Mouse (Mus musculus) CH12F3 (cell line): ENCODE data around the gene Fig4.

Experiments
- in situ Hi-C: fragments of 300-500 bp; cut with MboI; formaldehyde crosslinking; loops from 2 replicates; pipeline ENCODE4 v1.14.3; 2020; ENCODE audit warnings: low sequenced_read_pairs

Gene Fig4

DNA sequence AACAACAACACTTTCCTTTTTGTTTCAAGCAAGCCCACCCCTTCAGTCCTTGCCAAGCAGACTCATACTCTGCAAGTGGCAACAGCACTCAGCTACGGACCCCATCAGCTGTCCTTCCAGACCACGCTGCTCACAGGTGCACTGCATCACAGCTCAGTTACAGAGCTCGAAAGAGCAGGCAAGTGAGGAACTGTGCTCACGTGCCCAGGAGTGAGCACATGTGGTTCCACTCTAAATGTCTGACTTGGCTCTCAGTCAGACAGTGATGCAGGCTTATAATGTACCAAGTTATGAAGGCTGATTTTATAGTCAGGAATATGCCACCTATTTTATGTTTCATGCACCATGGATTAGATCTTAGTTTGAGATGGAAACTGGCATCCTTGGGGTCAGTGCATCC is 79.6 kb downstream of the Fig4 start:
- in situ Hi-C loops: no loop called here

DNA sequence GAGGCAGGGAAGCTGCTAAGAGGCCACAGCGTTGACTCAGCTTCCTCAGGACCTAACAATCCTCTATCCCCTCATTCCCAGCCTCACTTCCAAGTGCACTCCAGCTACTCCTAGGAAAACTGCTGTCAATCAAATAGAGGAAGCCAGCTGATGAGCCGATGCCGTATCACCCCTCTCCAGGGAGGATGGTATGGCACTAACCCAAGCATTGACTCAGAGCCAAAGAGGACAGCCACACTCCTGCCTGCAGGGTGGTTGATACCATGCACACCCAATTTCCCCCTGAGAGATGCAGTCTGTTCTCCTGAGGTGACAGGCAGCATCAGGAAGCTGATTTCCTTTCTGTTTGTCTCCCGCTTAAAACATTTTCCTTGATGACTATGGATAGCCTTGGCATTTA is 81.9 kb downstream of the Fig4 start:
- in situ Hi-C loops: no loop called here

DNA sequence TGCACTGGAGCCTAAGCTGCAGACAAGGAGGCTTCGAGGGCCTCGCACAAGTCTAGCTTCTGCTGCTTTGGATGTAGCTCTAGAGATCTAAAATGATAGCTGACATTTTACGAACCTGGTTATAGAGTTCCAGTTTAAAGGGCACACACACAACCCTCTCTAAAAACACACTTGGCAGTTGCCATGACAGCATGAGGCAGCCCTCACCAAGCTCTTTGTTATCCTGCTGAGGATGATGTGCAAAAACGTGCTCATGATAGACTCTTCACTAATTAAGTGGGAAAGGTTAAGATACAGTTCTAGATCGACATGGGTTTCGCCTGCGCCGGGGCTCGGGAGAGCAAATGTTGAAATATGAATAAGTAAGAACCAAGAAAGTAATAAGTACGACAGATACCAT is 84.2 kb downstream of the Fig4 start:
- in situ Hi-C loops: no loop called here

DNA sequence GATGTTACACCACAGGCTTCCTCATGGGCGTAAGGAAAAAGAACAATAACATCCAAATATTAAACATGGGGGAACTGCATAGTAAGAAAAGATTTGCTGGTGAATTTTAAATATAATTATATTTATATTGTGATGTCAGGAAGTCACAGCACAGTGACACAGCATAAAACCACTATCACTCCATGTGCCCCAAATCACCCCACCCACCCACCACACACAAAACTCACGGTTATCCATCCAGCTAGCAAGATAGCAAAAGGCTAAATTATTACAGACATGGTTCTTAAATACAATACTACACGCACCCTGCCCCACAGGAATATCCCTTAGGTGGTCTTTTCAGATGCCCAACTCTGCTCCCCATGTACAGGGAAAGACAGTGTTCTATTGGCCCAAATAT is 89.0 kb downstream of the Fig4 start:
- in situ Hi-C loops: no loop called here

DNA sequence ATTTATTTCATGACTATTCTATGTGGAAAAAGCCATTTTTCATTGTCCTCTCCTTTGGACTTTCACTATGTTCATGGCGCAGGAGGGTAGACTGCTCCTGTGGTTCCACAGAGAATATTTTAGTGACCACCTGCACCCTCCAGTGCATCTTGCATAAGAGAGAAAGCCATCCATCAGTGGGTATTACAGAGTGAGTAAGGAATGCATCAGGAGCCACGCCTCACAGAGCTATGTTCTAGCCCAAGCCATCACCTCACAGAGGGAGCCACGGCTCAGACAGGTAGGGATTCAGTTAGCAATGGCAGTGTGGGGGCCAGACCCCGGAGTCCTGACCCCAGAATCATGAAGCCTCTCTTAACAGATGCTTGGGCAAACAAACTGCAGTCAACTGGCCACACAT is 93.5 kb downstream of the Fig4 start:
- in situ Hi-C loops: no loop called here

DNA sequence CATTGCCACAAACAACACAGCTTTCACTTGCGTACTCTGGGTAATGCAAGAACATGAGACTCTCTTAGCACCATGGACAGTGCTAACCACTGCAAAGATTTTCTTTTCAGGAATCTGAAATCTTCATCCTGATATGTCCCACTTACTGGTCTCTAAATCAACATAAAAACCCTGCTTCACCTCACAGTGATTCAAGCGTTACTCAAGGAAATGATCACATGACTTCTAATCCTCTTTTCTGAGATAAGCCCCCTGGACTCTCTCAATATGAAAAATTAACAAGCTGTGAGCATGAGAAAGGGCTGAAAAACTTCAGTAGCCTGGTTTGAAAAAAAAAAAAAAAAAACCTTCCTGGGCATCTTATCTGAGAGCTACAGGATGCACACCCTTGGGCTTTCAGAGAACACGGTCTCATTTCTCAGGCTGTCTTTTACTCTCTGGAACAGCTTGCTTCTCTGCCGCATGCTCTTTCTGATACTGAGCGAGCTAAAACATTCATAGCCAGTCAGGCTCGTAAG is 94.1 kb downstream of the Fig4 start:
- in situ Hi-C loops: no loop called here

DNA sequence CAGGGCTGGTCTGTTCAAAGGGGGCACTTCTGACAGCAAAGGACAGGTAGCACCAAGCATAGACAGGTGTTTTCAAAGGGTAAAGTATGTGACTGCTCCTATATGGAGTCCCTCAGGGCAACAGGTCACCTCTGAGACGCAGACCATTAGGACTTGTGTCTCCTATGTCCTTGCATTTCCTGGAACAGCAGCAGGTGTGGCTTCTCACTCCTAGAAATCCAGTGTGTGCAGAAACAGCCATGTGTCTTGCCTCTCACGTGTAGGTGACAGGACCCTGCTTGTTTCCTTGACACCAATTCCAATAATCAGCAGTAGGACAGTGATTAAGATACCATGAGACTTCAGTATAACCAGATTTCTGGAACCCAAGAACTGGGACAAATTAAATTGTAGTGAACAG is 97.4 kb downstream of the Fig4 start:
- in situ Hi-C loops: no loop called here

DNA sequence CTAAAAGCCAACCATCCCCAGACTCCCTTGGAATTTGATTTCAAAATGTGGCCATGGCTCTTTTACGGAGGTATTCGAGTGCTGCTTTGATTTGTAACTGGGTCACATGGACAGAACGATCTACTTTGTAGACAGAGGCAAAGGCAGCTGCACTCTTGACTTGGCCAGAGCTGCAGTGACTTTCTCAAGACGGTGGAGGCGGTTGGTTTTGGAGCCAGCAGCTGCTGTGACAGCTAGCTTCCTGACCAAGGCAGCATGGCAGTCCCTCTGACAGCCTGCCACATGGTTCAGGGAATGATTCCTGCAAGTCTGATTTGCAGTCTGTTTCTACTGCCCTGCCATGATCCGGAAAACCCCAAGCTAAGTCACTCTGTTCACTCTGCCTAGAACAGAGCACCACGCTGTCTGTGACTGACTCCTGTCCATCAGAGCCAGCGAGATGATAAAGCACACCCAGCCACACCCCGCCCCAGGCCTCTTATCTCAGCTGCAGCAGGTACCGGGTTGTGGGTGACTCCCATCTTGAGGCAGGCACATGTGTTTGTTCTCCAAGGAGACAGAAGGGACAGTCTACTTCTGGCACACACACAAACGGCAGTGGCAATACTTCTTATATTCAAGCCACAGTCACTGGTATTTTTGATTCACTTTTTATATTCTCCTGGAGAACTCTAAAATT is 98.3 kb downstream of the Fig4 start:
- in situ Hi-C loops: no loop called here

DNA sequence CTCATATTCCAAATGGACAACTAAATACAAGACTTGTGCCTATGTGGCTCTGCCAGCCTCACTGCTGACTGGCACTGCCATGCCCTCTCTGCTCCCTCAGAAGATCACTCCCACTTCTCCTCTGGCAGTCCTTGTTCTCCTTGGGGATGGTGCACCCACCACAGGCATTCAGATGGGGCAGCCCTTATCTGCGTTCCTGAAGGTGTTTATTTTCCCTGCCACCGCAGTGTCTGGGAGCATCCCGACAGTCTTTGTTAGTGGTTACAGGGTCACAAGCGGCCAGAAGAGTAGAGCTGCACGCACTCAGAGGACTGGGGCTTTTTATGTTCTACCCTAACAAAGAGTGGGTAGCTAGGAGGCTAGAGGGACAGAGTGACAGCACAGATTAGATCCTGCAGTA is 98.9 kb downstream of the Fig4 start:
- in situ Hi-C loops: no loop called here

DNA sequence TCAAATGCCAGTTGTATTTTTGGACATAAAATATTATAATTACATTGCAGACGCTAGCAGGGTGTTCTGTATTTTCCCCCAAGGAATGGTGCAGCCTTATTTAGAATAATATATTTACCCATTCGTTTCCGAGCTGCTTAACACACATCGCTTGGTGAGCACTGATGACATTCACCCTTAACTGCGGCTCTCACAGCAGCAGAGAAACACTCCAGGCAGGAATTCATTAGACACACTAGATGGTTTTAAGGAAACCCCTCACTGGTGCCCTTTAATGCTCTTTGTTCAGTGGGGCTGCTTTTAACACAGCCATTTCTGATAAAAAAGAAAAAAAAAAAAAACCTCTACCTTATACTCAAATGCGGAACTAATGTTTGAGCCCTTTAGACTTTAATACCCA is 104.3 kb downstream of the Fig4 start:
- in situ Hi-C loops: no loop called here

DNA sequence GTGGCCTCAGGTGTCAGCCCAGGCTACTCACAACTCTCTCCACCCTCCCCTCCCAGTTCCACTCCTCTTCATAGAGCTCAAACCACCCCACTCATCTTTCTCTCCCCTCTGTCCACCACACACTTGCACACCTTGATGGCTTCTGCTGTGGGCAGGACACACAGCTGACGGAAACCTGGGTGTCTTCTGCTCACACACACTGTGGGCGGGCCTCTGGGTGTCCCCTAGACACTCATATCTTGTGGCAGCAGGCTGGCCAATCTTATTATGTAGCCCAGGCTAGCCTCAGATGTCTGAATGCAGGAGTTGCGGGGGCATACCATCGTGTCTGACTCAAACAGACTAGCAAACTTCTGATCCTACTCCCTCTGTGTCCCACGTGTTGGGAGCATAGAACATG is 105.3 kb downstream of the Fig4 start:
- in situ Hi-C loops: no loop called here

DNA sequence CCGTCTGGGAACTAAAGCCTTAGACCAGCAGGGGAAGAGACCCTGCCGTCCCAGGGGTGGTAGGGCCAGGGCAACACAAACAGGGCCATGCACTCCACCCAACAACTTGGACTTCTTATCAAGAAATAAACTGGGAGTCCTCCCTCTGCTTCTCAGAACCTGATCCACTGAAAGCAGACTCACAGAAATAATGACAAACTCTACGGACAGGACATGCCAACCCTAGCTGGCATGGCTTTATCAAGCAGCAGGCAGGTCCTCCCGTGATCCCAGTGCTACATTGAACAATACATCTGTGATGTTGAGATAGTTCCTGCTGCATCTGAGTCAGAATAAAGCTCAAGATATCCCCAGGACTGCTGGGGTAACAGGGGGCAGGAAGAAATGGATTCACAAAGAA is 106.8 kb downstream of the Fig4 start:
- in situ Hi-C loops: no loop called here

DNA sequence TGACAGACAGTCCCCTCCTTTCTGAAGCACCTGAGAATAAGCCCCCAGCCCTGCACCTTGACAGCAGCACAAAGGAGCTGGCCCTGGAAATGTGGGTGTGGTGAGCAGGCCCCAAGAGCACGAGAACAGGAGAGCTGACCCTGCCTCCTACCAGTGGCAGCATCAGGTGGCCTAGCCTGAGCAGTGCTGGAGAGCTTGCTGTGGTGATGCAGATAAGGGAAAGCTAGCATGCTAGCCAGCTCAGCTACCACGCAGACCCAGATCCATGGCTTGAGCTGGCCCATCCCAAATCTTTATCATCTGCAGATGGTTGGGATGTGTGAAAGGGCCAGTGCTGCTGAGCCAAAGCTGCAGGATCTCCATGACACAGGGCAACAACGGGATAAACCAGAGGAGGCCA is 113.7 kb downstream of the Fig4 start:
- in situ Hi-C loops: no loop called here

DNA sequence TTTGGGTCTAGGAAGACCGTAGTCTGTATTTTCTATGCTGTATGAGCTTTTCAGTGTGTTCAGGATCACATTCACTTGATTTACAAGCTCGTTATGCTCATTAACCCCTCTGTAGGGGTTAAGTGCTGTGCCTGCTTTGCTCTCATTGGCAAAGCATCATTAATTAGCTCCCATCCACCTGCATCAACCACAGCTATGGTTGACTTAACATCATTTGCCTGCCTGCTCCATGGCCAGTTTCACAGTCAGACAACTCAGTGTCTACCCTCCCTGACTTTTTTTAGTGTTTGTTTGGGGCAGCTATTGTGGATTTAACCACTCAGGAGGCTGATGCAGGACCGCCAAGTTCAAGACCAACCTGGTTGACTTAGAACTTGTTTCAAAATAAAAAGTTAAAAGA is 119.1 kb downstream of the Fig4 start:
- in situ Hi-C loops: no loop called here

DNA sequence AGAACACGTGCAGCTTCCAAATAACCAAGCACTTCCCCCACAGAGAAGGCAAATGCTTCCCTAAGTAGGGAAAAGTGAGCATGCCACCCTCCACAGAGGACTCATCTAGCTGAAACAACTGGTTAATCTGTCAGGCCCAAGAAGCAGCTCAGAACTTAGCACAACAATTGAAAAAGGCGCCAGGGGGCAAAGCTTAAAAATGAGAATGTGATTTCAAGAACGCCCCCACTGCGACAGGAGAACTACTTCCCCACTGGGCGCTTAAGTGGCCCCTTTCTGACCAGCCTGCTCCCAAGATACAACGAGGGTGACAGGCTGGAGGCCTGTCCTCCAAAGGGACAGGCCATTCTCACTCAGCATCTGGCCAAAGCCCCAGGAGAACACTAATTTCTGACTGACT is 120.4 kb downstream of the Fig4 start:
- in situ Hi-C loops: no loop called here

DNA sequence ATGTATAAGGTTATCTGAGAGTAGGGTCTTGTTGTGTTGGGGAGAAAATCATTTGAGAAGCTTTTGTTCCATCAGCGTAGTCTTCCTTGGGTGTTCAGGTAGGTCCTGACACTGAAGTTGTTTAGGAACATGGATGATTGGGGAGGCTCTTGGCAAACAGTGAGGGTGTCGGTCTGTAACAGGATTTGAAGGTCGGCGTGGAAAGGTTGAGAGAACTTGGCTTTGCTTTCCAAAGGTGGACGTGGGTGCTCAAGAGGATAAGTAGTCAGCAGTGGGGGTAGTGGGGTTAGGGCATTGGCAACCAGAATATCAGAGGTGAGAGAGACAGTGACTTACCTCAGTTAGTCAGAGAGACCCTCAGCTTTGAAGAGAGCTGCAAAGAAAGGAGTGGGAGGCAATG is 136.9 kb downstream of the Fig4 start:
- in situ Hi-C loops: no loop called here

DNA sequence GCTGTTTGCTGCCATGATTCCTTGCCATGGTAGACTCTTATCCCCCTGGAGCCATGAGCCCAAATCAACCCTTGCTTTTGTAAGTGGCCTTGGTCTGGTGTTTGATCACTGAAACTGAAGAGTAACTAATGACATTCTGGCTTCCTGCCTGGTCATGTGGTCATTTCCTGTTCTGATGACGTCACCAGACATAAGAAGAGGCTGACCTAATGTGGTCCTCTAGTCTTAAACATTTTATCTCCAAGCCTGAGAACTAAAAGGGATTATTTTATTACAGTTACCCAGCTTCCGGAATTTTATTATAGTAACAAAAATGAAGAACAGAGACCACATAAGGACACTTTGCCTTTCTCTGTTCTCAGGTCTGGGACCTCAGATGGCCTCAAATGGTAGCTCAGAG is 140.0 kb downstream of the Fig4 start:
- in situ Hi-C loops: no loop called here

DNA sequence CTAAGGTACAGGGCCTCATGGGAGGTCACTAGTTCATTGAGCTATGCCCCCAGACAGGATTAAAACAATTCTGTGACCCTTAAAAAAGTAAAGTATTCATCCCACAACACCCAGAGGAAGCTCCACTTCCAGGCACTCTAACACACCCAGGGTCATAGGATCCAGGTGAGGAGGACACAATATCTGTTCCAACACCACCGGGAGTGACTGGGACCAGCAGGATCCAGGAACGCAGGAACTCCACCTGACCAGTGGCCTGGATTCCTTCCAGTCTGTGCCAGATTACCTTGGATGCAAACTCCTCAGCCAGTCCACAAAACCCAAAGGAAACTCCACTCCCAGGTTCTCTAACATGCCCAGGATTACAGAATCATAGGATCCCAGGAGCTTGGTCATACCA is 145.8 kb downstream of the Fig4 start:
- in situ Hi-C loops: no loop called here

DNA sequence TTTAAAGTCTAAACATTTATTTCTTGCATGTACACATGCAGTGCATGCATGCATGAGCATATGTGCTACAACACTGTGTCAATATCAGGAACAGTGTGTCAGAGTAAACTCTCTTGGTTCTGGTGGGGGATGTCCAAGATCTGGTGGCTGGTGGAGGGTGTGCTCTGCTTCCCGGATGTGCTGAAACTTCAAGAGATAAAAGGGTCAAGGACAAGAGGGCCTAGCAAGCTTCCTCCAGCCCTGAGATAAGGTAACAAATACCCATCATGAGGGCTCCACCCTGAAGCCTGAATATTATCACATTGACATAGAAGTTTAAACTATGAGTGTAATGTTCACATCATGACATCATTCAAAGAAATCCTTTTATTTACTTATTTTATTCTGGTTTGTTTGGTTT is 146.4 kb downstream of the Fig4 start:
- in situ Hi-C loops: no loop called here

DNA sequence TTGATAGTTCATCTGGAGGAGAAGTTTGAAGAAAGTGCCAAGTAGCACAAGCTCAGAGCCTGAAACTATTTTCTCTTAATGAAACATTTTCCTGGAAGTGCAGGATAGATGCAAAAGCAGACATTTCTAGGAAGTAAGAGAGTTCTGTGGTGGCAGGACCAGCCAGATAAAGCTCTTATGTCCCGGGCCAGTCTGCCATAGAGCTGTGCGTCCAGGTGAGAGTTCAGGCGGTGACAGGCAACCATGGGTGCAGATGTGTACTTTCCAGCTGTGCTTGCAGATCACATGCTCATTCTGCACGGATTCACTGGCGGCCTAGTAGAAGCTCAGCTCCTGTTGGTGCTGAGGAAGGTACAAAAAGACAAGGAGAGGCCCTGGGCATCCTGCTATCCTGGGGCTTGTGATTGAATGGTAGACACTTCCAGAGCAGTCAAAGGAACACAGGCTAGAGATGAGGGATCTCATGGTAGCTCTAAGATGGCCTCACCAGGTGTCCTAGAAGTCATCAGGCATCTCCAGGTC is 149.8 kb downstream of the Fig4 start:
- in situ Hi-C loops: no loop called here

DNA sequence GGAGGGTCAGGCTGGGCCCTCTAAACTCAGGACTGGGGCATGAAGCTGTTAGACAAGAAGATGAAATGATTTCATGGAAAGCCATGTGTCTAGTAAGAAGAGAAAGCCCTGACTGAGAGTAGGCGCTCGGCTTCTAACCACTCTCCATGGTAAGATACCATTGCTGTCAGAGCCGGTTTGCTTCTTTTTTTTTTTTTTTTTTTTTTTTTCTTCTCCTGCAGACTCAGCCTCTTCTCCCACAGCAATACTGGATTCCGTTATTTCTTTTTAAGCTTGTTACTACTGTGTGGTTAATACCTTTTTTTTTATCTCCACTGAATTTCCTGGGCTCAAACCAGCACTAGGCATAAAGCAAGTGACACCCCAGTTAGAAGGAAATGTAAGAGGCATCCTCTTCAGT is 151.2 kb downstream of the Fig4 start:
- in situ Hi-C loops: no loop called here

DNA sequence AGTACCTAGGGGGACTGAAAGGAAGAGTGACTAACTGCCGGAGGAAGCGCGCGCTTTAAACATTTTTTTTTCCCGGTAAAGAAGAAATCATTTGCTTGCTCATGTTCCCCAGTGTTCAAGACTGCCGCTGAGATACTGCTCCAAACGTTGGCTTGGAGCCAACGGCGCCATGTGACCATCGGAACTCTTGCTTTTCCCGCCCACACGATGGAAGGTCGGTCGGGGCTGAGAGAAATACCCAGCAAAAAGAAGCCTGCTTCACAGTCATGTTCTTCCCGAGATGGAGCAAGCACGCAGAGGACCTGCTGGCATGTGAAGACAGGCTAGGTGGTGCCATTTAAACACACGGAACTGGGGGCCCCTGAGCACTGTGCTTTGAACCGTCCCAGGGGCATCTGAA is 151.6 kb downstream of the Fig4 start:
- in situ Hi-C loops: no loop called here

DNA sequence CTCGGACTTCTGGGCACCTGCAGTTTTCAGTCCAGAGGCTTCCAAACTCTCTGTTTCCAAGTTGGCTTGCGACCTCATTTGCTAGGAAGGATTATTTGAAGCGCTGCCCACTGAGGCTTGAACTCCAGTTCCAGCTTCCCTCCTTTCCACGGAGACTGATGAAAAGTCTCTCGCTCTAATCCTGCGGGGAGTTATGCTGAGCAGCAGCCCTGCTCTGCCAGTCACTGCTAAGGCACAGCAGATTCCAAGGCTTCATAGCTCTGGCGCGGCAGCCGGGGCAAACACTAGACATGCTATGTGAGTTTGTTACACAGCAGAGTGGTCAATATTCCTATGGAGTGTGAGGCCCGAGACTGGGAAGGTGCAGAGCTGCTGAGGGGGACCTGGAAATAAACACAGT is 152.0 kb downstream of the Fig4 start:
- in situ Hi-C loops: no loop called here
